In genomic region chr5:21320138-21320537, GRCm38 (mm10) we compare ENCODE assay signal across 18 mouse cellular contexts.
"Had no signal": no experiment of that assay in that cellular context is flagged by ENCODE, and none has a peak within 500 bp of the region (broad histone marks: within the 10 kb centered on the region; RNA-seq: fewer than 3 reads in every experiment).

No protein-coding gene starts in this region.

- H3K4me1 ChIP-seq: lung, embryonic 15.5 days; midbrain, embryonic 13.5 days; midbrain, embryonic 15.5 days; neural tube, embryonic 12.5 days had no signal

- H3K36me3 ChIP-seq: lung, embryonic 15.5 days; midbrain, embryonic 13.5 days; midbrain, embryonic 15.5 days; neural tube, embryonic 12.5 days; stomach, embryonic 15.5 days had no signal

- H3K9ac ChIP-seq: liver, postnatal 0 days; lung, embryonic 15.5 days; midbrain, embryonic 13.5 days; midbrain, embryonic 15.5 days; neural tube, embryonic 12.5 days; stomach, embryonic 15.5 days had no signal

- ATAC-seq: liver, postnatal 0 days; lung, postnatal 0 days; midbrain, embryonic 13.5 days; midbrain, embryonic 15.5 days had no signal

- H3K27ac ChIP-seq: lung, embryonic 15.5 days; macrophage; midbrain, embryonic 13.5 days; midbrain, embryonic 15.5 days; neural tube, embryonic 12.5 days; stomach, embryonic 15.5 days; stomach, postnatal 0 days had no signal

- H3K4me3 ChIP-seq: lung, embryonic 15.5 days; megakaryocyte, embryonic 14.5 days; midbrain, embryonic 13.5 days; midbrain, embryonic 15.5 days; neural tube, embryonic 12.5 days; stomach, embryonic 15.5 days had no signal

- H3K27me3 ChIP-seq: lung, embryonic 15.5 days; midbrain, embryonic 13.5 days; midbrain, embryonic 15.5 days; neural tube, embryonic 12.5 days; stomach, embryonic 15.5 days had no signal

- DNase-seq: liver, postnatal 0 days; lung, adult 2 months; lung, postnatal 14 days; lung, postnatal 36 days; right cerebral cortex, postnatal 14 days; thymus, adult 2 months; thymus, postnatal 25 days; thymus, postnatal 4 days had no signal

- H3K4me2 ChIP-seq: lung, embryonic 15.5 days; midbrain, embryonic 11.5 days; midbrain, embryonic 13.5 days; midbrain, embryonic 15.5 days; neural tube, embryonic 12.5 days; stomach, embryonic 15.5 days had no signal

- H3K9me3 ChIP-seq: lung, embryonic 15.5 days; midbrain, embryonic 13.5 days; midbrain, embryonic 15.5 days; neural tube, embryonic 12.5 days; stomach, embryonic 15.5 days had no signal
